Mouse (Mus musculus) midbrain, embryonic 10.5 days (tissue): Measurements from ENCODE around the gene E2f2. TPM values are rescaled to one million over a fixed set of nuclear protein-coding genes. Genes with fewer than 3 reads are reported as not detected.

Experiments
- DNase-seq: peaks from one replicate; pipeline ENCODE4 v3.0.0-alpha.2; 2017; ENCODE audit warnings: low spot score
- H3K27ac ChIP-seq: fragments of 300-500 bp; sonication (generic); replicated peaks from 2 replicates; pipeline ENCODE4 v1.5.1; 2016; ENCODE audit warnings: mild to moderate bottlenecking
- H3K27me3 ChIP-seq: fragments of 300-500 bp; sonication (generic); 2 replicates; pipeline ENCODE4 v1.6.1; 2016; ENCODE audit warnings: low read depth, mild to moderate bottlenecking; ENCODE audit not compliant: poor library complexity, severe bottlenecking
- H3K36me3 ChIP-seq: fragments of 300-500 bp; sonication (generic); 2 replicates; pipeline ENCODE4 v1.6.1; 2016; ENCODE audit warnings: mild to moderate bottlenecking, moderate library complexity
- H3K4me1 ChIP-seq: fragments of 300-500 bp; sonication (generic); 2 replicates; pipeline ENCODE4 v1.6.1; 2016
- H3K4me3 ChIP-seq: fragments of 300-500 bp; sonication (generic); 2 replicates; pipeline ENCODE4 v1.5.1; 2016; ENCODE audit warnings: mild to moderate bottlenecking, moderate library complexity
- H3K9me3 ChIP-seq: fragments of 300-500 bp; sonication (generic); replicated peaks from 2 replicates; pipeline ENCODE4 v1.6.1; 2016; ENCODE audit warnings: mild to moderate bottlenecking
- WGBS: fragments of 180-500 bp; shearing (Covaris S2); methylation state at CpG from one replicate; pipeline ENCODE4 v1.1.7; 2016; 5-methylcytosine and 5-hydroxymethylcytosine counted together
- polyA plus RNA-seq: library from polyadenylated mRNA; unstranded; fragments of >200 nt; fragmentation: Nextera tagmentation; extraction: Ambion mirVana; gene quantifications from 2 replicates; pipeline ENCODE4 v1.2.1, GENCODE M21; 2016

E2f2 gene
- polyA plus RNA-seq, 1 experiment from 2014 or later: 10.8 TPM

DNA sequence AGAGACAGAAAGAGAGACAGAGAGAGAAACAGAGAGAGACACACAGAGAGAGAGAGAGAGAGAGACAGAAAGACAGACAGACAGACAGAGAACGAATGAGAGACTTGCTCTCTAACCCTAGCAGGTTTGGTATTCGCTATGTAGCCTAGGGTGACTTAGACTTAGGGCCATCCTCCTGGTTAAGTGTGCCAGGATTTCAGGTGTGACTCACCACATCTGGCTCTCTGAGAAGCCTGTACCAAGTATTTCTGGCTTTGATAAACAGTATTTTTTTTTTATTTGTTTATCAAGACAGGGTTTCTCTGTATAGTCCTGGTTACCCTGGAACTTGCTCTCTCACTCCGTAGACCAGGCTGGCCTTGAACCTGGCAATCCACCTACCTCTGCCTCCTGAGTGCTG lies 4.5 kb upstream of the E2f2 start:
- H3K4me3 ChIP-seq: no peak overlapping the region
- H3K9me3 ChIP-seq: no peaks in the 10 kb centered on the region
- no peak for DNase-seq
- 84% methylated on average over 3 of the region's 3 CpGs for WGBS
- no peak overlapping the region for H3K27ac ChIP-seq
- H3K27me3 ChIP-seq: no peaks in the 10 kb centered on the region; the same call in 1 of the 2 replicates
- H3K36me3 ChIP-seq: no peaks in the 10 kb centered on the region
- H3K4me1 ChIP-seq: peaks cover 15% of the 10 kb centered on the region

- no peak overlapping the region for H3K4me3 ChIP-seq
- WGBS: 92% methylated on average over 4 of the region's 4 CpGs
These were observed 1.8 kb upstream of the E2f2 start for GRCm38 (mm10) chr4:136170401-136170800.

DNA sequence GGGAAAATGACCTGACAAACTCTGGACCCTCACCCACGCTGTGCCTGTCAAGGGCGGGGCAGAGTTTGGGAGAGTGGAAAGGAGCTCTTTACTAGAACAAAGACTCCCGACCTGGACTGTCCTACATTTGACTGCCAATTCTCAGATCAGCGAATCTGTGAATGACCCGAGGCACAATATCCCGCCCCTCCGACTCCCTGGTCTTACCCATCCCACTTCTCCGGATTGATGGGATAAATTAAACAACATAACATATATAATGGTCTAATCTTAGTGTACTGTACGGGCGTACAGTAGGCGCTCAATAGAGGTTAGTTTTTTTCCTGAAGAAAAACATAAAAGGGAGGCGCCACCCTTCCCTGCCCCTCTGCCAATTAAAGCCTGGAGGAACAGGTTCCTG lies 739 bp upstream of the E2f2 start:
- Histone ChIP-seq H3K27ac (peak overlapping the region; percentile 95), H3K27me3 (no peaks in the 10 kb centered on the region; the same call in 1 of the 2 replicates), H3K4me3 (peak overlapping the region; percentile 91), H3K4me1 (peaks cover 48% of the 10 kb centered on the region), H3K36me3 (peaks cover 5% of the 10 kb centered on the region; the same call in 1 of the 2 replicates), H3K9me3 (no peaks in the 10 kb centered on the region)
- WGBS: 17% methylated on average over 12 of the region's 12 CpGs
- DNase-seq: no peak

More at GRCm38 (mm10) chr4:136170401-136170800, 1.8 kb upstream of the E2f2 start:
- Histone ChIP-seq H3K4me1 (peaks cover 37% of the 10 kb centered on the region), H3K27ac (no peak overlapping the region), H3K9me3 (no peaks in the 10 kb centered on the region), H3K36me3 (peaks cover 5% of the 10 kb centered on the region; the same call in 1 of the 2 replicates), H3K27me3 (no peaks in the 10 kb centered on the region; the same call in 1 of the 2 replicates)
- no peak for DNase-seq

- H3K4me1 ChIP-seq: peaks cover 60% of the 10 kb centered on the region
- H3K27ac ChIP-seq: peak overlapping the region; percentile 95
- peaks cover 5% of the 10 kb centered on the region; the same call in 1 of the 2 replicates for H3K36me3 ChIP-seq
- under 1% methylated on average over 66 of the region's 67 CpGs for WGBS
- DNase-seq: peak; percentile 65
- no peaks in the 10 kb centered on the region for H3K9me3 ChIP-seq
- H3K4me3 ChIP-seq: peak overlapping the region; percentile 91
- H3K27me3 ChIP-seq: no peaks in the 10 kb centered on the region; the same call in 1 of the 2 replicates
These were observed 482 bp downstream of the E2f2 start for GRCm38 (mm10) chr4:136172542-136173209.

DNA sequence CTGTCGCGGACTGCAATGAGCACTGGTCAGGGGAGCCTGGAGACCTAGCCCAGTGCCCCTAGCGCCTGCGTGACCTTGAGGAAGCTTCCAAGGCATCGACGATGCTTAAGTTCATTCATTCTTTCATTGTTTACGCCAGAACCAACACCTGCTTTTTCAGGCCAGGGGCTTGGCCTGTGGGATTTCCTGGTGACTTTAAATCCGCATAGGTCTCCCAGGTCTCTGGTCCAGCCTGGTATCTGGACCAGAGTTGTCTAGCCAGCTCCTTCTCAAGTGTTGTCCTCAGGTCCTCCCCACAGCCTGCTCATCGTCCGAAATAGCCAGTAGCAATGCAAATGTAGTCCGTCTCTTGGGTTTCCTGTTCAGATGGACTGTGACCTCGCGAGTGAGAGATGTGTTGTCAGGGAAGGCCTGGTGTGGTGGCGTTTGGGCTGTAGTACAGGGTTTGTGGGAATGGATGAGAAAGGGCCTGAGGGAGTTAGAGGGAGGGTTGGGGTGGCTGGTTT lies 1.1 kb downstream of the E2f2 start:
- DNase-seq: peak; percentile 49
- 2% methylated on average over 14 of the region's 14 CpGs for WGBS
- Histone ChIP-seq H3K4me1 (peaks cover 66% of the 10 kb centered on the region), H3K9me3 (no peaks in the 10 kb centered on the region), H3K27me3 (no peaks in the 10 kb centered on the region; the same call in 1 of the 2 replicates), H3K4me3 (peak overlapping the region; percentile 91), H3K27ac (peak overlapping the region; percentile 95), H3K36me3 (peaks cover 10% of the 10 kb centered on the region; the same call in 1 of the 2 replicates)

- peaks cover 75% of the 10 kb centered on the region for H3K4me1 ChIP-seq
- no peaks in the 10 kb centered on the region for H3K9me3 ChIP-seq
- DNase-seq: peak; percentile 39
- H3K36me3 ChIP-seq: peaks cover 20% of the 10 kb centered on the region
- peak overlapping the region; percentile 91 for H3K4me3 ChIP-seq
- no peaks in the 10 kb centered on the region; the same call in 1 of the 2 replicates for H3K27me3 ChIP-seq
- peak overlapping the region; percentile 95 for H3K27ac ChIP-seq
- 73% methylated on average over 13 of the region's 13 CpGs for WGBS
These were observed 2.3 kb downstream of the E2f2 start for GRCm38 (mm10) chr4:136174216-136175193.

DNA sequence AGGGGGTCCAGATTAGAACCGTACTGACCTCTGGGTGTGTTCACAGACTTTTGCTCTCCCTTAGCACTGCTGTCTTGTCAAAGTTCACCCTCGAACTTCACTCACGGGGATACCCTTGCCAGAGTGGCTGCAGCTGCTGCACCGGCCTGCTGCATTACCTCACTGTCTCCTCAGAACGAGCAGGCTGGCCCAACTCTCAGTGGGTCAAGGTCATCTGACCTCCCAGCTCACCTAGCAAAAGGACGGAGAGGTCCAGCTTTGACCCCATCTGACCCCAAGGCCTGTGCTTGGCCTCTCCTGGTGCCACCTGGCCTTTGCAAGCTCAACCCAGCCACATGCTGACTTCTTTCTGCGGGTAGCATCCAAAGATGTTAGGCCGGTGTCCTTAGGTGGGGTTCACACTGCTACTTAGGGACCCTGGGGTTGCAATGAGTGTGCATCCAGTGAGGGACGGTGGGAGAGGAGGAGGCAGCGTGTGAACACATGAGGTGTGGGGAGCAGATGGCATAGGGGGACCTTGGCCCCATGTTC lies 3.9 kb downstream of the E2f2 start:
- H3K36me3 ChIP-seq: peaks cover 28% of the 10 kb centered on the region
- no peak for DNase-seq
- peak overlapping the region; percentile 70 for H3K27ac ChIP-seq
- peak overlapping the region; percentile 7; the same call in 1 of the 2 replicates for H3K4me3 ChIP-seq
- peaks cover 91% of the 10 kb centered on the region for H3K4me1 ChIP-seq
- peaks cover 8% of the 10 kb centered on the region for H3K27me3 ChIP-seq
- 80% methylated on average over 10 of the region's 10 CpGs for WGBS
- H3K9me3 ChIP-seq: no peaks in the 10 kb centered on the region

- H3K36me3 ChIP-seq: peaks cover 28% of the 10 kb centered on the region
These were observed 5.0 kb downstream of the E2f2 start for GRCm38 (mm10) chr4:136177244-136177611.

DNA sequence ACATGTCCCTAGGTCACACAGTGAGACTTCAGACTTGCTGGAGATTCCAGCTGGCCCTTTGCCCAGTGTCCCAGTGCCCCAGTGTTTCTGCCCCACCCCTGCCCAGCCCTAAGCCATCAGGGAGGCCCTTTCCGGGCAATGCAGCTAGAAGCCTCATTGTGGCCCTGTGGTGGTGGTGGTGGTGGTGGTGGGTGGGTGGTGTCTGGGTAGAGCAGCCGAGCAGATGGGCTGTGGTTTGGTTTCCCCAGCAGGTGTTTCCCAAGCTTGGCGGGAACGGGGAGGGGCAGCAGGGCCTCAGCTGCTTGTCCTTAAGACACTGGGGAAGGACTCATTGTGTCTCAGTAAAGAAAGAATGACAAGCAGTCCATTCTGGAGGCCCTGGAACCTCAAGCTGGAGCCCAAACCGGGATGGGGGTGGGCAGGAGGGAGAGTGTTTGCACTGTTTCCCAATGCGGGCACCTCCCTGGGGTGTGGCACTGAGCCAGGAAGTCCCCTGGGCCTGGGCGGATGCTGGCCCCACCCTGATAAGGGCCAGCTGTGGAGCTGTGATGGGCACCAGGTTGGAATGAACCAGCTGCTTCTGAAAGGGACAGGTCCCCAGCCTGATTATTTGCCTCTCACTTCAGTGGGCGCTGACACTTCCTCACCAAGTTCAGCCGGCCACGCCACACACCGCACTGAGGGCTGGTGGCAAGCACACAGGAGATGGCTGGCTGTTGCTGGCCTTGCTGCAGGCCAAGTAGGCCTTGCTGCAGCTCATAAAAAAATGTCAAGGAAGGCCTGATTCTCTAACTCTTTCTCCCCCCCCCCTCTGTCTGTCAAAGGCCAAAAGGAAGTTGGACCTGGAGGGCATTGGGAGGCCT lies 5.6 kb downstream of the E2f2 start:
- H3K27me3 ChIP-seq: peaks cover 8% of the 10 kb centered on the region; the same call in 1 of the 2 replicates
- DNase-seq: no peak
- 69% methylated on average over 11 of the region's 11 CpGs for WGBS
- H3K4me1 ChIP-seq: peaks cover 83% of the 10 kb centered on the region
- H3K36me3 ChIP-seq: peaks cover 33% of the 10 kb centered on the region
- H3K4me3 ChIP-seq: 0 out of 2 replicates have a peak overlapping the region, but pooled peaks have one; percentile 7
- peak overlapping the region; percentile 70 for H3K27ac ChIP-seq
- H3K9me3 ChIP-seq: no peaks in the 10 kb centered on the region

More at GRCm38 (mm10) chr4:136177244-136177611, 5.0 kb downstream of the E2f2 start:
- peak overlapping the region; percentile 70 for H3K27ac ChIP-seq
- peaks cover 8% of the 10 kb centered on the region; the same call in 1 of the 2 replicates for H3K27me3 ChIP-seq
- H3K4me3 ChIP-seq: peak overlapping the region; percentile 7; the same call in 1 of the 2 replicates
- 55% methylated on average over 8 of the region's 8 CpGs for WGBS
- no peak for DNase-seq
- H3K9me3 ChIP-seq: no peaks in the 10 kb centered on the region
- peaks cover 88% of the 10 kb centered on the region for H3K4me1 ChIP-seq

DNA sequence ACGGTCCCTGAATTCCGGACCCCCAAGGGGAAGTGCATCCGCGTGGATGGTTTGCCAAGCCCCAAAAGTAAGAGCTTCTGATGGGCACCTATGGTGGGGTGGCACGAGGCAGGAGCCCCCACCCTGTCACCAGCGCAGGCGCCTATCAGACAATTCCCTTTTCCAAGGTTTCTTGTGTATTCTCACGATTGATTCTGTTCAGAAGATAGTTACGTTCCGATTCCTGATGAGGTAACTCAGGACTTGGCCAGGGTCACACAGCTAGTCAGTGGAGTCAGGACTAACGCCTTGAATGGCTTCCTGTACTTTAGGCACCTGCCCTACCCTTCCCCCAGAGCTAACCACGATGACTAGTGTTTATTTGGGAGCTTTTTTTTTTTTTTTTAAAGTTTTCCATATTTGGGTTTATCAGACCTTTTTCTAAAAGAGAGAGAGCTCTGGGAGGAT lies 6.3 kb downstream of the E2f2 start:
- H3K36me3 ChIP-seq: peaks cover 39% of the 10 kb centered on the region
- DNase-seq: no peak
- peak overlapping the region; percentile 70 for H3K27ac ChIP-seq
- no peak overlapping the region for H3K4me3 ChIP-seq
- H3K27me3 ChIP-seq: peaks cover 8% of the 10 kb centered on the region; the same call in 1 of the 2 replicates
- H3K4me1 ChIP-seq: peaks cover 77% of the 10 kb centered on the region
- H3K9me3 ChIP-seq: no peaks in the 10 kb centered on the region
- WGBS: 88% methylated on average over 12 of the region's 12 CpGs

DNA sequence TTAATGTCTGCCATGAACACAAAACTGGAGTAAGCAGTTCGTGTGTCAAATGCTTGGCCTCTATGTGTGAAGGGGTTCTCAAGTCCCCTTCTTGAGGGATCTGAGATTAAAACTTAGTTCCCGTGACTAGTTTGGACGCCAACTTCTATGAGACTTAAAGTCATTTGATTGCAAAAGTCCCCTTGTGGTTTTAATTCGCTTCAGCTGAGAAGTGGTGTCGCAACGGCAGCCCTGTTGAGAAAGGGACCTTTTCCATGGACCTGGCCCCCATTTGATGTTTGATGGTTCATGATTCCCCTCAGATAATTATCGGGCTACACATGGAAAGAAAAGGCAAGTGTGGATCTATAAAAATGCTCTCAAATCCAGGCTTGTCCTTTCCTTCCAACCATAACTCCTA lies 7.3 kb downstream of the E2f2 start:
- 90% methylated on average over 7 of the region's 7 CpGs for WGBS
- Histone ChIP-seq H3K27ac (no peak overlapping the region), H3K27me3 (peaks cover 8% of the 10 kb centered on the region; the same call in 1 of the 2 replicates), H3K4me3 (no peak overlapping the region), H3K36me3 (peaks cover 47% of the 10 kb centered on the region), H3K9me3 (no peaks in the 10 kb centered on the region), H3K4me1 (peaks cover 67% of the 10 kb centered on the region)
- no peak for DNase-seq
